Mouse (Mus musculus): Measurements from ENCODE around the gene Irf2.

Gene Irf2

GRCm38 (mm10) chr8:46881755-46882419 is 142.4 kb downstream of the Irf2 start:
- no peak for DNase-seq (ENCODE audit: low spot score)

GRCm38 (mm10) chr8:46882743-46883142 is 143.2 kb downstream of the Irf2 start:
- DNase-seq (ENCODE audit: low spot score) = no peak

- DNase-seq (ENCODE audit: low spot score) = no peak
Observed at GRCm38 (mm10) chr8:46883232-46884000, 143.9 kb downstream of the Irf2 start.

- DNase-seq (ENCODE audit: low spot score) = no peak
Observed at GRCm38 (mm10) chr8:46885786-46886185, 146.3 kb downstream of the Irf2 start.

GRCm38 (mm10) chr8:46886216-46886615 is 146.7 kb downstream of the Irf2 start:
- DNase-seq (ENCODE audit: low spot score) = no peak

- no peak for DNase-seq (ENCODE audit: low spot score)
Observed at GRCm38 (mm10) chr8:46887396-46887795, 147.9 kb downstream of the Irf2 start.

GRCm38 (mm10) chr8:46888575-46888974 is 149.0 kb downstream of the Irf2 start:
- no peak for DNase-seq (ENCODE audit: low spot score)

- no peak for DNase-seq (ENCODE audit: low spot score)
Observed at GRCm38 (mm10) chr8:46890241-46890640, 150.7 kb downstream of the Irf2 start.

GRCm38 (mm10) chr8:46892511-46893273 is 153.2 kb downstream of the Irf2 start:
- DNase-seq (ENCODE audit: low spot score) = peak; percentile 64

- no peak for DNase-seq (ENCODE audit: low spot score)
Observed at GRCm38 (mm10) chr8:46894385-46894784, 154.9 kb downstream of the Irf2 start.

GRCm38 (mm10) chr8:46896005-46896404 is 156.5 kb downstream of the Irf2 start:
- DNase-seq (ENCODE audit: low spot score) = no peak

GRCm38 (mm10) chr8:46896704-46897103 is 157.2 kb downstream of the Irf2 start:
- no peak for DNase-seq (ENCODE audit: low spot score)

All from urinary bladder, postnatal 14 days (tissue).